In the genomic region with DNA sequence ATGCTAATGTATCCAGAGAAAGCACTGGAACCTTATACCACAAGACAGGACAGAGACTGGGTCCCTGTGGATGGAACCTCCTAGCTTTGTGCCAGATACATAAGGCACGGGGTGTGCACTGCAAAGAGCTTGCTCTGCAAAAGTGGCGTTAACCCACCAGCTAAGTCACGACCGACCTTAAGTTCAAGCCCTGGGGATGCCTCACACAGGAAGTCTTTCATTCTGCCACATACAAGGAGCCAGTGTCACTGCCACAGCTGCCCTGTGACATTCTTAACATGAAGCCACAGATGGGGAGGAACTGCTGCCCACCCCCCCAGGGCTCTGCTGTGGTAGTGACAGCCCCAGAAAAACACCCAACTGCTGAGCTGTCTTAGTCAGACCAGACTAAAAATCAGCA, we compare ENCODE assay signal across 13 mouse cellular contexts. TPM values are rescaled to one million over a fixed set of nuclear protein-coding genes. Genes with fewer than 3 reads are reported as not detected.
DNase-seq lines count a peak whose midpoint lies in the region; ATAC-seq and TF ChIP-seq lines count a peak whose summit lies in the region.
"Had no signal": no experiment of that assay in that cellular context is flagged by ENCODE, and none has a peak within 500 bp of the region (broad histone marks: within the 10 kb centered on the region; RNA-seq: fewer than 3 reads in every experiment).

No protein-coding gene starts in this region.

- H3K27ac ChIP-seq in heart, adult 2 months: peak overlapping the region; percentile 3
- H3K27ac ChIP-seq in limb, embryonic 14.5 days (replicated peaks; ENCODE audit: low read depth, low read length): no peak overlapping the region
- H3K27ac ChIP-seq: embryonic facial prominence, embryonic 15.5 days; left cerebral cortex, adult 2 months had no signal

- TF ChIP-seq CTCF in heart, adult 2 months (IDR thresholded peaks at IDR 0.05): no peak

- H3K36me3 ChIP-seq in heart, adult 2 months (ENCODE audit: control insufficient read depth, insufficient read depth, low read length): peaks cover 21% of the 10 kb centered on the region
- no peaks in the 10 kb centered on the region for H3K36me3 ChIP-seq in limb, embryonic 14.5 days (ENCODE audit: control insufficient read depth, insufficient read depth, low read length)
- H3K36me3 ChIP-seq: embryonic facial prominence, embryonic 15.5 days had no signal

- H3K9ac ChIP-seq in heart, adult 2 months (ENCODE audit: low read depth, low read length): 0 out of 2 replicates have a peak overlapping the region, but pooled peaks have one; percentile 19
- H3K9ac ChIP-seq in limb, embryonic 14.5 days (ENCODE audit: low read depth, low read length, severe bottlenecking): no peak overlapping the region
- H3K9ac ChIP-seq: embryonic facial prominence, embryonic 15.5 days had no signal

- H3K4me2 ChIP-seq in limb, embryonic 14.5 days (replicated peaks; ENCODE audit: low read depth, low read length, severe bottlenecking): no peak overlapping the region
- H3K4me2 ChIP-seq: embryonic facial prominence, embryonic 15.5 days had no signal

- 53% methylated on average over 4 of the region's 4 CpGs for WGBS in heart, adult 2 months
- WGBS in limb, embryonic 14.5 days: 68% methylated on average over 4 of the region's 4 CpGs

- no peak for TF ChIP-seq EP300 in heart, adult 2 months (IDR thresholded peaks at IDR 0.05; ENCODE audit: insufficient read depth, low read depth, low read length)

- peak in 1 of 2 experiments; percentile 20 for DNase-seq in heart, adult 2 months
- no peak for DNase-seq in heart, adult 9 months (ENCODE audit: low spot score in 2 of 2)
- no peak for DNase-seq in limb, embryonic 14.5 days (ENCODE audit: low spot score)
- no peak for DNase-seq in embryo, embryonic 10.5 days (ENCODE audit: low spot score)
- no peak for DNase-seq in right cerebral cortex, adult 2 months (ENCODE audit: low spot score in 2 of 2)
- no peak for DNase-seq in left cerebral cortex, postnatal 36 days (ENCODE audit: low spot score in 2 of 2)
- DNase-seq: cerebellum, adult 18-20 months had no signal

- no peak for TF ChIP-seq POLR2A in heart, adult 2 months (IDR thresholded peaks at IDR 0.05; ENCODE audit: insufficient read depth, low read depth, low read length)
- no peak for TF ChIP-seq POLR2A in limb, embryonic 14.5 days (IDR thresholded peaks at IDR 0.05; ENCODE audit: borderline replicate concordance, extremely low read depth, insufficient read depth, insufficient read length)

- no peak overlapping the region for H3K4me3 ChIP-seq in heart, adult 2 months
- H3K4me3 ChIP-seq in limb, embryonic 14.5 days (replicated peaks; ENCODE audit: low read length): no peak overlapping the region
- H3K4me3 ChIP-seq: embryonic facial prominence, embryonic 15.5 days; left cerebral cortex, adult 2 months; megakaryocyte, embryonic 14.5 days had no signal

- H3K27me3 ChIP-seq in heart, adult 2 months (ENCODE audit: control insufficient read depth, insufficient read depth, low read length): no peaks in the 10 kb centered on the region
- no peaks in the 10 kb centered on the region for H3K27me3 ChIP-seq in limb, embryonic 14.5 days (ENCODE audit: control insufficient read depth, insufficient read depth, low read length)
- H3K27me3 ChIP-seq: embryonic facial prominence, embryonic 15.5 days; megakaryocyte, embryonic 14.5 days had no signal

- ATAC-seq in CD4-positive, CD25-positive, alpha-beta regulatory T cell, adult 4 months: peak; percentile 87
- peak; percentile 42; the same call in 1 of the 2 replicates for ATAC-seq in limb, embryonic 14.5 days (ENCODE audit: low FRiP score, low read depth)
- 0 out of 2 replicates have a peak, but pooled peaks have one; percentile 21 for ATAC-seq in neutrophil, adult 5-6 weeks (ENCODE audit: extremely low read depth, insufficient number of reproducible peaks, low FRiP score, poor library complexity, severe bottlenecking)
- ATAC-seq: intestine, postnatal 0 days had no signal

- intact Hi-C loops in heart, adult 2 months (cut with DNase I): no loop called here
- intact Hi-C loops in left cerebral cortex, postnatal 36 days (cut with DNase I): no loop called here

- no peaks in the 10 kb centered on the region for H3K9me3 ChIP-seq in limb, embryonic 14.5 days (ENCODE audit: control insufficient read depth, low read length)
- H3K9me3 ChIP-seq: embryonic facial prominence, embryonic 15.5 days had no signal

- H3K79me2 ChIP-seq in heart, adult 2 months (replicated peaks; ENCODE audit: control insufficient read depth, insufficient read depth, low read length): peaks cover 2% of the 10 kb centered on the region

- peaks cover 23% of the 10 kb centered on the region for H3K4me1 ChIP-seq in heart, adult 2 months (ENCODE audit: control insufficient read depth, insufficient read depth, low read length)
- peaks cover 19% of the 10 kb centered on the region; the same call in 1 of the 2 replicates for H3K4me1 ChIP-seq in limb, embryonic 14.5 days (ENCODE audit: control insufficient read depth, insufficient read depth, low read length)

RNA-seq across cellular contexts. Expression of gene Scarb2, which starts 15.9 kb away (rescaled TPM):
- total RNA-seq in heart, adult 2 months (2021): 10 to 100 TPM; 76.7 to 85.9 TPM
- 38.5 and 74.6 TPM in 2 replicates for polyA plus RNA-seq in heart, adult 2 months (2012; rRNA removed)
- polyA plus RNA-seq in CD4-positive, CD25-positive, alpha-beta regulatory T cell, adult 4 months (2017; shearing (Covaris generic)): 10 to 100 TPM in 1 of 2 experiments, 1 to 10 TPM in 1; 9.1 to 13.0 TPM
- polyA plus RNA-seq in limb, embryonic 14.5 days (2012; rRNA removed): 29.1 and 30.1 TPM in 2 replicates
- polyA plus RNA-seq in limb, embryonic 14.5 days (2014; fragmentation: Nextera tagmentation; extraction: Ambion mirVana): 10.7 and 12.3 TPM in 2 replicates
- 63.6 and 64.9 TPM in 2 replicates for total RNA-seq in neutrophil, adult 5-6 weeks (2017)
- total RNA-seq in left cerebral cortex, postnatal 36 days (2021): 10 to 100 TPM; 80.5 to 87.8 TPM

RNA-seq across cellular contexts. Expression of gene Nup54, which starts 55.8 kb away (rescaled TPM):
- 10 to 100 TPM; 14.5 to 20.9 TPM for total RNA-seq in heart, adult 2 months (2021)
- polyA plus RNA-seq in heart, adult 2 months (2012; rRNA removed): 11.1 and 19.9 TPM in 2 replicates
- 10 to 100 TPM; 41.3 to 42.7 TPM for polyA plus RNA-seq in CD4-positive, CD25-positive, alpha-beta regulatory T cell, adult 4 months (2017; shearing (Covaris generic))
- polyA plus RNA-seq in limb, embryonic 14.5 days (2012; rRNA removed): 45.3 and 48.6 TPM in 2 replicates
- 43.6 and 46.6 TPM in 2 replicates for polyA plus RNA-seq in limb, embryonic 14.5 days (2014; fragmentation: Nextera tagmentation; extraction: Ambion mirVana)
- total RNA-seq in neutrophil, adult 5-6 weeks (2017): 42.7 and 43.7 TPM in 2 replicates
- total RNA-seq in left cerebral cortex, postnatal 36 days (2021): 10 to 100 TPM; 25.3 to 28.5 TPM

Comparison
In these comparisons a context has a peak if more than half of its experiments do, and no peak if none do; other contexts are left out.
1. ATAC-seq: peak in every context shown above with its lines; median percentile 87 in CD4-positive, CD25-positive, alpha-beta regulatory T cell, adult 4 months; 42 in limb, embryonic 14.5 days; 21 in neutrophil, adult 5-6 weeks.